Mouse (Mus musculus) right cerebral cortex, postnatal 14 days (tissue): ENCODE data around the gene Dlgap4.

Source experiments
- DNase-seq: peaks from one replicate; pipeline ENCODE4 v3.0.0; 2022

Dlgap4 gene

GRCm38 (mm10) chr2:156718793-156719192 is 105.3 kb downstream of the Dlgap4 start:
- no peak for DNase-seq

- no peak for DNase-seq
These were observed 106.2 kb downstream of the Dlgap4 start for GRCm38 (mm10) chr2:156719549-156720312.

DNA sequence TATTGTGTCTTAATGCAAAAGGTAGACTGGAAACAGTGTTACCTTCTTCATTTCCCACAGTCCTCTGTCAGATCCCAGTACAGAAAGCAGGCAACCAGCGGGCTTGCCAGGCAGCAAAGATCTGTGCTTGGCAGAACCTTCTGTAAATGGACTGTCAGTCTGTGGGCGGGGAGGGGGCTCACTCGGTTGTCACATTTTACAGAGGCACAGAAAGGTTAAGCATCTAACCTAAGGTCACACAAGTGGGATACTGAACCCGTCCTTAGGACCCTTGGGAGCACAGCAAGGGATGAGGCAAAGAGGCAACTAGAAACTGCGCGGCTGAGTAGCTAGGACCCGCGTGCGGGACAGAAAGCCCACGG is 106.8 kb downstream of the Dlgap4 start:
- no peak for DNase-seq

- peak; percentile 97 for DNase-seq
These were observed 107.4 kb downstream of the Dlgap4 start for GRCm38 (mm10) chr2:156720675-156721553.

GRCm38 (mm10) chr2:156721554-156722070 is 108.1 kb downstream of the Dlgap4 start:
- DNase-seq: no peak

GRCm38 (mm10) chr2:156722071-156722575 is 108.6 kb downstream of the Dlgap4 start:
- DNase-seq: peak; percentile 69

DNA sequence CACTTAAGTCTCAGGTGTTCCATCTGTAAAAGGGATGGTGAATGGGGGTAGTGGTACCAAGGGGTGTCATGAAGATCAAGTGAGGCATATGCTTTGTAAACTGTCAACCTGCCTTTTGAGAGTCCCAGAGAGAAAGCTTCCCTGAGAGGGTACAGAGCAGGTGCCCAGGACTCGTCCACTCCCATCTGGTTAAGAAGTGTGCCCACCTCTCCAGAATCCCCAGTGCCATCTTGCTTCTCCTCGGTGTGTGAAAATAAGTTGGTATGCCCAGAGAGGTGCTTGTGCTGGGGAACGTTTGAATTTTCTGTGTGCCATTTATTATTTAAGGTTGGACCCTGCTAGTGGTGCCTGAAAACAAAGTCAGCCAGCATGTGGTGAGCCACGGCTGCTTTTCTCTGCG is 109.2 kb downstream of the Dlgap4 start:
- DNase-seq: no peak

GRCm38 (mm10) chr2:156723899-156724523 is 110.5 kb downstream of the Dlgap4 start:
- no peak for DNase-seq

- no peak for DNase-seq
These were observed 111.4 kb downstream of the Dlgap4 start for GRCm38 (mm10) chr2:156724871-156725270.

DNA sequence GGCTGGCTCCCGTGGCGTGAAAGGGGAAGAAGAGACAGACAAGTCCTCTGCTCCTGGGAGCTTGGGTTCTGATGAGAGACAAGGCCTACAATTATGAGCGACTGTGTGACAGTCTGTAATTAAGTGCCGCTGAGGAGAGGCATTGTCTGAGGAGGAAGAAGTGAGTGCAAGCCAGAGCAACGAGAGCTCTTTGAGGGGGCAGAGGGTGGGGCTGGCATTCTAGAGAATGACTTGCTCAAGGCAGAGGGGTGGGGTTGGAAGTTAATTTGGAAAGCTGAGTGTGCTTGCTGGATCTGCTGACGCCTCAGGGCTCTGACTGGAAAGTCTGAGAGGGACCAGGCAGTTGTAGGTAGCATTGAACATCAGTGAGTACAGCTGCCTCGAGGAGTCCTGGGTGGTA is 112.8 kb downstream of the Dlgap4 start:
- DNase-seq: no peak

DNA sequence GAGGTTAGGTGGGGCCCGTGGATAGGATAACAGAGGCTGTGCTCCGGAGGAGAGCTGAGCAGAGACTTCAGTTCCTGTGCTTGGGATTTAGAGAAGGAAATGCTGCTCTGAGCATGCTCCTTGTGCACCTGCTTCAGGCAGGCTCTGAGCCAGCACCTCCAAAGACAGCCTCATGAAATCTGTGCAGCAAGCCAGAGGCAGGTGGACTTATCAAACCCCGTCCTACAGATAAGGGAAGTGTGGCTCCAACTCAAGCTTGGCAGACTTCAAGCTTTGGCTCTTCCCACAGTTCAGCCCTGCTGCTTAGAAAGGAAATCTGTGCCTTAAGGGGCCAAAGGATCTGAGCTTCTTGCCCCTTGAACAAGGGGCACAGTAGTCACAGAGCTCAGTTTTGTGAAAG is 113.4 kb downstream of the Dlgap4 start:
- no peak for DNase-seq

DNA sequence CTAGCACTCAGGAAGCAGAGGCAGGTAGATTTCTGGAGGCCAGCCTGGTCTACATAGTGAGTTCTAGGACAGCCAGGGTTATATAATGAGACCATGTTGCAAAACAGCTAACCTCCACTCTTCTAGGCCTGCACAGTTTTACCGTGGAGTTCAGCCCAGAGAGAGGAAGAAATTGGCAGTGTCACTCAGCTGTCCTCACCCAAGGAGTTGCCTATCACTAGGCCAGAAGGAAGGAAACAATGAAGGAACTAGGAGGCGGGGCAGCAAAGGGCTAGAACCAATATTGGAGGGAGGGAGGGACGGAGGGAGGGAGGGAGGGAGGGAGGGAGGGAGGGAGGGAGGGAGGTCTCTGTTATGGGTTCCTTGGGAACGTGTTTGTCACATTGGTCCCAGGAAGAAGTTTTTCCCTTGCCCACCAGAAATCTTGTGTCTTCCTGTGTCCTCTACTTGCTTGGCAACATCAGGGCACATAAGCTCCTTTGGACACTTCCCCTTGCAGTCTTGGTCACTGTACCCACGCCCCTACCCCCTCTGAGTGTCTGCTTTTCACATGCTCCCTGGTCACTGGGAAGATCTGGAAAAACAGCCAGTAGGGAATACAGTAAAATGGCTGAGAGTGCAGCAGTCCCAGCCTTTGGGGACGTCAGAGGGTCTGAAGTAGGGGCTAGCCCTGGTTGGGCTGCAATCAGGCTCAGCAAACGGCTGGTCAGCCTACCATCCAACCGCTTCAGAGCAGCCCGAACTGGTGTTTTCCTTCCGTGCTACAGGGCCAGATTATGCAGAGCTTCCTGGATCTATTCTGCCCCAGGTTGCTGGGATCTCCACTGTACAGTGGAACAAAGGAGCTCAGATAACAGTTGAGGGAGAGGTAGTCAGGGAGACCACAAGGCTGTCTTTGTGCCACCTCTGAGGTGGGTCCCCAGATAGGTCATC is 116.3 kb downstream of the Dlgap4 start:
- DNase-seq: no peak

- no peak for DNase-seq
These were observed 117.0 kb downstream of the Dlgap4 start for GRCm38 (mm10) chr2:156730501-156730921.

- no peak for DNase-seq
These were observed 118.1 kb downstream of the Dlgap4 start for GRCm38 (mm10) chr2:156731592-156731991.

- DNase-seq: peak; percentile 48
These were observed 118.6 kb downstream of the Dlgap4 start for GRCm38 (mm10) chr2:156732109-156732508.

GRCm38 (mm10) chr2:156735761-156736335 is 122.3 kb downstream of the Dlgap4 start:
- no peak for DNase-seq

DNA sequence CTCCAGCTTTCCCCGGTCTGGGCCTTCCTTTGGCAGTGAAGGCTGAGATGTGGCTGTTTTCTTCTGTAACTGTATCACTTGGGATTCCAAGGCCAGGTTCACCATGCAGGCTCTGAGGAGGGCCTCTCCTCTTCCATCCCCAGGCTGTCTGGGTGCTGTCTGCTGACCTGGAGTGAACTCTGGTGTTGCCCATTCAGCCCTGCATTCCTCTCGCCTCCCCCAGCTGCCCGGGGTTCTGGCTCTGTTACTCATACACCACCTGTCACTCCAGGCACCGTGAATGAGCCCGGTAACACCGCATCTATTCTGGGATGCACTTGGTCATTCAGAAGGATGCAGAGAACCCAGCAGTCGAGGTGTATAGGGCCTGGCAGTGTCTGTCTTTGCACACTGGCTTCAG is 123.3 kb downstream of the Dlgap4 start:
- DNase-seq: no peak

DNA sequence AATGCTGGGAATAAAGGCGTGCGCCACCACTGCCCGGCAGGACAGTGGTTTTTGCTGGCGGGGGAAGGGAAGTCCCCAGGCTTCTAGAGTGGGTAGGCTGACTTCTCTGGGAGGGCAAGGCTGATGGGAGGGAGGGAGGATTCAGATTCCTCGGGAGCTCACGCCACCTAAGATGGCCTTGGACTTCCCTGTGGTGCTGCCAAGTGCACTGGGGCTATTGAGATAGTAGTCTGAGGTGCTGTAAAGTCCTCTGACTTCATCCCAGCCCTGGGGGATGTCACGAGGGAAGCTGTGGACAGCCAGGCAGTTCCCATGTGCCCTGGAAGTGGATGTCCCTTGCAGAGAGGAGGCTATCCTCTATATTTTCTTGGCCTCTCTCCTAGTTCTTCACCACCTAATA is 124.5 kb downstream of the Dlgap4 start:
- DNase-seq: no peak

- DNase-seq: no peak
These were observed 127.8 kb downstream of the Dlgap4 start for GRCm38 (mm10) chr2:156741265-156741664.

DNA sequence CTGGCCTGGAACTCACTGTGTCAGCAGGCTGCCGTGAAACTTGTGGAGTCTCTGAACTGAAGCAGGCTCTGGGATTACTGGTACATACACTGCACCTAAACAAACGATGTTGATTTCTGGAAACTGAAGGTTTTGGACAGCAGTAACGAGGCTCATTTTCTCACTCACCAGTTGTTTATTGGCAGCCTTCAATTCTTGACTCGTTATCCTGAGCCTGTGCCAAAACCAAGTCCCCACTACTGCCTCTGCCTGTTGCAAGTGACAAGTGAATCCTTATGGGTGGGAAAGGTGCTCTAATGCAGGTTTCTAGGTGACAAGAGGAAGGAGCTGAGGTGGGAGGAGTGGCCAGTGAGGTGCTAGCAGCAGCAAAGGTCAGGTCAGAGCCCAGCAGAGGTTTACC is 128.5 kb downstream of the Dlgap4 start:
- no peak for DNase-seq

DNA sequence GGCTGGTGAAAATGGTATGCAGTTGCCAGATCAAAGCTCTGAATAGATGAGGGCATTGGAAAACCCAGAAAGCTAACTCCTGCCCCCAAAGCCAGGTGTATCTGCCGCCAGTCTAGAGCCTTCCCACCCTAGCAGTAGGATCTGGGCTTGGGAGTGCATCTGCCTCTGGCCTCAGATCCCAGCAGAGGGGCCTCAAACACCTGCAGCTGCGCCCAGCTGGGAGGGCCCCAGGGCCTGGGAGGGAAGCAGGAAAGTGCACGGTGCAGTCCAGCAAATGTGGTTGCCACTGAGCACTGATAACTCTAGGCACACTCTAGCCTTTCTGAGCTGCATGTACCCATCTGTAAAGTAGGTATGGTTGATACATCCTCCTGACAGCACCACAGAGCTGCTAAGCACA is 129.7 kb downstream of the Dlgap4 start:
- no peak for DNase-seq

GRCm38 (mm10) chr2:156744414-156744813 is 130.9 kb downstream of the Dlgap4 start:
- no peak for DNase-seq
